Mouse (Mus musculus) limb, embryonic 15.5 days (tissue): ENCODE results near the gene Zfp950. TPM values are rescaled to one million over a fixed set of nuclear protein-coding genes. Genes with fewer than 3 reads are reported as not detected.
A peak's percentile ranks its signal among the peaks of the same experiment; 100 is the strongest.
"Not testable (repeated sequence)": the region's sequence is repeated elsewhere in the genome, so short reads cannot be mapped to it uniquely, and the experiment has no call there.

Source experiments
- ATAC-seq: fragments of 200-750 bp; cut with Nextera tagmentation; 2 replicates; pipeline ENCODE4 v1.8.0; 2017; ENCODE audit warnings: low read depth, moderate TSS enrichment; ENCODE audit not compliant: insufficient number of reproducible peaks, low FRiP score, low TSS enrichment
- H3K27ac ChIP-seq: fragments of 300-500 bp; sonication (generic); 2 replicates; pipeline ENCODE4 v1.5.1; 2015; ENCODE audit warnings: moderate library complexity, mild to moderate bottlenecking, inconsistent platforms
- H3K27me3 ChIP-seq: fragments of 300-500 bp; sonication (generic); 2 replicates; pipeline ENCODE4 v1.6.1; 2015; ENCODE audit warnings: inconsistent platforms
- H3K36me3 ChIP-seq: fragments of 300-500 bp; sonication (generic); 2 replicates; pipeline ENCODE4 v1.6.1; 2015; ENCODE audit warnings: inconsistent platforms
- H3K4me1 ChIP-seq: fragments of 300-500 bp; sonication (generic); 2 replicates; pipeline ENCODE4 v1.6.1; 2015; ENCODE audit warnings: inconsistent platforms
- H3K4me2 ChIP-seq: fragments of 300-500 bp; sonication (generic); 2 replicates; pipeline ENCODE4 v1.6.1; 2015; ENCODE audit warnings: mild to moderate bottlenecking, inconsistent platforms
- H3K4me3 ChIP-seq: fragments of 300-500 bp; sonication (generic); 2 replicates; pipeline ENCODE4 v1.5.1; 2015; ENCODE audit warnings: mild to moderate bottlenecking, inconsistent platforms
- H3K9ac ChIP-seq: fragments of 300-500 bp; sonication (generic); 2 replicates; pipeline ENCODE4 v1.6.1; 2015; ENCODE audit warnings: inconsistent platforms
- H3K9me3 ChIP-seq: fragments of 300-500 bp; sonication (generic); 2 replicates; pipeline ENCODE4 v1.6.1; 2016; ENCODE audit warnings: inconsistent platforms
- WGBS: fragments of 180-500 bp; shearing (Covaris S2); methylation state at CpG from one replicate; pipeline ENCODE4 v1.1.7; 2015; 5-methylcytosine and 5-hydroxymethylcytosine counted together
- polyA plus RNA-seq: library from polyadenylated mRNA; unstranded; fragments of >200 nt; fragmentation: Nextera tagmentation; extraction: Ambion mirVana; gene quantifications from 2 replicates; pipeline ENCODE4 v1.2.1, GENCODE M21; 2015

Gene Zfp950
- polyA plus RNA-seq: 39.6 and 51.9 TPM in 2 replicates

- H3K9me3 ChIP-seq: no peaks in the 10 kb centered on the region
- H3K4me1 ChIP-seq: peaks cover 6% of the 10 kb centered on the region
- peak within 1 kb of the TSS; percentile 58 for H3K27ac ChIP-seq
- H3K4me3 ChIP-seq: peak within 1 kb of the TSS; percentile 64
- peak within 1 kb of the TSS; percentile 72 for H3K4me2 ChIP-seq
- no peaks in the 10 kb centered on the region for H3K36me3 ChIP-seq
- peak within 1 kb of the TSS; percentile 64 for H3K9ac ChIP-seq
- no peaks in the 10 kb centered on the region for H3K27me3 ChIP-seq
- peak; percentile 95 for ATAC-seq
- WGBS: under 1% methylated on average over 18 of the region's 18 CpGs
Measured at GRCm38 (mm10) chr19:61140342-61141206, at the start of gene Zfp950. TSS of gene Zfp950 (minus strand) at chr19:61140840.

- not testable (repeated sequence) for H3K27me3 ChIP-seq, H3K4me3 ChIP-seq, H3K4me2 ChIP-seq, H3K9me3 ChIP-seq, H3K27ac ChIP-seq, ATAC-seq, H3K9ac ChIP-seq, H3K4me1 ChIP-seq, H3K36me3 ChIP-seq
- WGBS: 86% methylated on average over 2 of the region's 2 CpGs
Measured at GRCm38 (mm10) chr19:61183590-61183989, 43.0 kb upstream of the Zfp950 start, which contains the start of gene Gm6020. TSS of gene Gm6020 (plus strand) at chr19:61183890.

GRCm38 (mm10) chr19:61175756-61176324 lies 35.2 kb upstream of the Zfp950 start, which contains the start of gene Gm7102:
TSS of gene Gm7102 (minus strand) at chr19:61176309.
- no peaks in the 10 kb centered on the region for H3K9me3 ChIP-seq
- WGBS: 28% methylated on average over 39 of the region's 39 CpGs

GRCm38 (mm10) chr19:61151701-61152420 lies 11.2 kb upstream of the Zfp950 start:
- 0 out of 2 replicates have a peak overlapping the region, but pooled peaks have one; percentile 20 for H3K9ac ChIP-seq
- peak overlapping the region; percentile 58 for H3K4me2 ChIP-seq
- peak overlapping the region; percentile 36 for H3K4me3 ChIP-seq
- no peaks in the 10 kb centered on the region for H3K36me3 ChIP-seq
- WGBS: 6% methylated on average over 27 of the region's 27 CpGs
- peak; percentile 24; the same call in 1 of the 2 replicates for ATAC-seq
- H3K27me3 ChIP-seq: peaks cover 7% of the 10 kb centered on the region
- no peak overlapping the region for H3K27ac ChIP-seq
- no peaks in the 10 kb centered on the region for H3K9me3 ChIP-seq
- peaks cover 2% of the 10 kb centered on the region; the same call in 1 of the 2 replicates for H3K4me1 ChIP-seq

More at GRCm38 (mm10) chr19:61175756-61176324, 35.2 kb upstream of the Zfp950 start, which contains the start of gene Gm7102:
- Histone ChIP-seq H3K4me3 (peak within 1 kb of the TSS; percentile 32), H3K27me3 (no peaks in the 10 kb centered on the region), H3K27ac (no peak within 1 kb of the TSS), H3K4me1 (0 out of 2 replicates have a peak, but pooled peaks cover 2% of the 10 kb centered on the region), H3K9ac (no peak within 1 kb of the TSS), H3K36me3 (no peaks in the 10 kb centered on the region), H3K4me2 (peak within 1 kb of the TSS; percentile 47)
- no peak for ATAC-seq

GRCm38 (mm10) chr19:61151372-61151700 lies 10.7 kb upstream of the Zfp950 start:
- peaks cover 2% of the 10 kb centered on the region; the same call in 1 of the 2 replicates for H3K4me1 ChIP-seq
- 0 out of 2 replicates have a peak, but pooled peaks have one; percentile 24 for ATAC-seq
- peaks cover 7% of the 10 kb centered on the region for H3K27me3 ChIP-seq
- no peaks in the 10 kb centered on the region for H3K9me3 ChIP-seq
- peak overlapping the region; percentile 58 for H3K4me2 ChIP-seq
- H3K27ac ChIP-seq: no peak overlapping the region
- H3K9ac ChIP-seq: no peak overlapping the region
- H3K4me3 ChIP-seq: peak overlapping the region; percentile 36
- WGBS: 8% methylated on average over 8 of the region's 8 CpGs
- H3K36me3 ChIP-seq: no peaks in the 10 kb centered on the region

- H3K27me3 ChIP-seq: no peaks in the 10 kb centered on the region
- no peak overlapping the region for H3K27ac ChIP-seq
- H3K36me3 ChIP-seq: no peaks in the 10 kb centered on the region
- peak overlapping the region; percentile 64 for H3K4me3 ChIP-seq
- H3K4me1 ChIP-seq: peaks cover 6% of the 10 kb centered on the region
- no peaks in the 10 kb centered on the region for H3K9me3 ChIP-seq
- ATAC-seq: no peak
- peak overlapping the region; percentile 44; the same call in 1 of the 2 replicates for H3K9ac ChIP-seq
- H3K4me2 ChIP-seq: peak overlapping the region; percentile 72
- 20% methylated on average over 4 of the region's 4 CpGs for WGBS
Measured at GRCm38 (mm10) chr19:61141299-61141698, 659 bp upstream of the Zfp950 start.

GRCm38 (mm10) chr19:61138655-61139054 lies 2.0 kb downstream of the Zfp950 start:
- Histone ChIP-seq H3K36me3 (0 out of 2 replicates have a peak, but pooled peaks cover 3% of the 10 kb centered on the region), H3K9ac (no peak overlapping the region), H3K27me3 (no peaks in the 10 kb centered on the region), H3K4me2 (no peak overlapping the region), H3K4me1 (peaks cover 6% of the 10 kb centered on the region), H3K4me3 (no peak overlapping the region), H3K9me3 (no peaks in the 10 kb centered on the region), H3K27ac (no peak overlapping the region)
- ATAC-seq: no peak

GRCm38 (mm10) chr19:61131096-61131495 lies 9.5 kb downstream of the Zfp950 start:
- H3K4me2 ChIP-seq: no peak overlapping the region
- H3K27me3 ChIP-seq: no peaks in the 10 kb centered on the region
- 85% methylated on average over 10 of the region's 10 CpGs for WGBS
- ATAC-seq: no peak
- H3K9ac ChIP-seq: no peak overlapping the region
- H3K4me3 ChIP-seq: no peak overlapping the region
- no peak overlapping the region for H3K27ac ChIP-seq
- no peaks in the 10 kb centered on the region for H3K4me1 ChIP-seq
- no peaks in the 10 kb centered on the region for H3K9me3 ChIP-seq
- H3K36me3 ChIP-seq: peaks cover 19% of the 10 kb centered on the region; the same call in 1 of the 2 replicates

GRCm38 (mm10) chr19:61110184-61110583 lies 30.5 kb downstream of the Zfp950 start:
- WGBS: 58% methylated on average over 2 of the region's 2 CpGs
- H3K36me3 ChIP-seq: no peaks in the 10 kb centered on the region

GRCm38 (mm10) chr19:61097764-61098163 lies 42.9 kb downstream of the Zfp950 start:
- Histone ChIP-seq H3K4me2 (no peak overlapping the region), H3K4me1 (no peaks in the 10 kb centered on the region), H3K27ac (no peak overlapping the region), H3K4me3 (no peak overlapping the region), H3K27me3 (no peaks in the 10 kb centered on the region), H3K9me3 (no peaks in the 10 kb centered on the region), H3K9ac (no peak overlapping the region), H3K36me3 (peaks cover 6% of the 10 kb centered on the region; the same call in 1 of the 2 replicates)
- WGBS: 22% methylated on average over 4 of the region's 4 CpGs
- no peak for ATAC-seq

More at GRCm38 (mm10) chr19:61110184-61110583, 30.5 kb downstream of the Zfp950 start:
- Histone ChIP-seq H3K4me1 (no peaks in the 10 kb centered on the region), H3K4me3 (no peak overlapping the region), H3K27ac (no peak overlapping the region), H3K9ac (no peak overlapping the region), H3K9me3 (no peaks in the 10 kb centered on the region), H3K4me2 (no peak overlapping the region), H3K27me3 (no peaks in the 10 kb centered on the region)
- ATAC-seq: no peak

GRCm38 (mm10) chr19:61096776-61097175 lies 43.9 kb downstream of the Zfp950 start:
- no peak overlapping the region for H3K27ac ChIP-seq
- H3K9me3 ChIP-seq: no peaks in the 10 kb centered on the region
- no peak overlapping the region for H3K9ac ChIP-seq
- H3K4me1 ChIP-seq: no peaks in the 10 kb centered on the region
- H3K4me2 ChIP-seq: no peak overlapping the region
- peaks cover 6% of the 10 kb centered on the region; the same call in 1 of the 2 replicates for H3K36me3 ChIP-seq
- H3K27me3 ChIP-seq: no peaks in the 10 kb centered on the region
- no peak for ATAC-seq
- H3K4me3 ChIP-seq: no peak overlapping the region
- WGBS: 75% methylated on average over 2 of the region's 2 CpGs
